Mouse (Mus musculus) thymus, postnatal 14 days (tissue): ENCODE results near the gene Rps28.
"Not testable (repeated sequence)": the region's sequence is repeated elsewhere in the genome, so short reads cannot be mapped to it uniquely, and the experiment has no call there.

Source experiments
- DNase-seq: peaks from one replicate; pipeline ENCODE4 v3.0.0; 2021

Gene Rps28

GRCm38 (mm10) chr17:33824084-33824996 lies at the start of gene Rps28, which contains the start of gene Ndufa7:
Gene Rps28 (minus strand): TSS chr17:33824562.
Gene Ndufa7 (plus strand): TSS chr17:33824572.
- peak; percentile 98 for DNase-seq

DNA sequence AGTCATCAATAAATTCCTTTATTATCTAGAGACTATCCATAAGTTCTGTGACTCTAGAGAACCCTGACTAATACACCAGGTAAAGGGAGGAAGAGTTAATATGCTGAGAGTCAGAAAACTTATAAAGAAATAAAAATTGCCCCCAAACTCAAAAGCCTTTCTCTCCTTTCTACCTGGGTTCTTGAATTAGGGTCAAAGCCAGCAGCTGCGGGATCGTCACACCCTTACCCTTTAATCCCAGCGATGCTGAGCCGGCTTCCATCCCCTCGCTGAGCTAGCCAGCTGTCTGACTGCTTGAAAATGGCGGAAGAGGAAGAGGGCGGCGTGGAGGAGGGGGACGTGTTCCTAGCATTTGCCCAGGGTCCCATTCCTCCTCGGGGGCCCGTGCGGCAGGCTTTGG lies 49.2 kb upstream of the Rps28 start, which contains the start of gene Gm7029:
Gm7029 (plus strand) TSS at position 301 of the 400 bp plus-strand sequence.
- not testable (repeated sequence) for DNase-seq

DNA sequence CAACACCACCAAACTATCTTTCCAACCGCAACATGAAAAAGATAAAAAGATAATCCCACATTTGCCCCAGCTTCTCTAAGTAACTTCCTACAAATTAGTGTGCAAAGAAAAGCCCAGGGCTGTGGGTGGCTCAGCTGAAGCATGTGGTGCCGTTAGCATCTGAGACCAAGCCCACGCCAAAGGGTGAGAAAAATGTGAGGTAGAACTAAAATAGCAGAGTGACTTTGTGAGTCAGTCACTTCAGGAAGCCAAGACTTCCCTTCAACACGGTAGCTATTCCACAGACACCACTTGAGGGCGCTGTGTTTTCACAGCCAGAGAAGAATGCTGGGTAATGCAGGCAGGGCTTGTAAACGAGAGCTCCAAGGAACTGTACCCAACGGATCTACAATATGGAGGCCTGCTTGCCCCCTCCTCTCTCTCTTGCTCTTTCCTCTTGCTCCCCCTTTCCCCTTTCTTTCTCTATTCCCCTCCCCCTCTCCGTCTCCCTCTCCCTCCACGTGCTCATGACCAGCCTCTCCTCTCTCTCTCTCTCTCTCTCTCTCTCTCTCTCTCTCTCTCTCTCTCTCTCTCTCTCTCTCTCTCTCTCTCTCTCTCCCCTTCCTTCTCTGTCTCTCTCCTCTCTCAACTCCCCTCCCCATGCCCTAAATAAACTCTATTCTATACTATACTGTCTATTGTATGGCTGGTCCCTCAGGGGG lies 41.1 kb upstream of the Rps28 start:
- peak; percentile 68 for DNase-seq

DNA sequence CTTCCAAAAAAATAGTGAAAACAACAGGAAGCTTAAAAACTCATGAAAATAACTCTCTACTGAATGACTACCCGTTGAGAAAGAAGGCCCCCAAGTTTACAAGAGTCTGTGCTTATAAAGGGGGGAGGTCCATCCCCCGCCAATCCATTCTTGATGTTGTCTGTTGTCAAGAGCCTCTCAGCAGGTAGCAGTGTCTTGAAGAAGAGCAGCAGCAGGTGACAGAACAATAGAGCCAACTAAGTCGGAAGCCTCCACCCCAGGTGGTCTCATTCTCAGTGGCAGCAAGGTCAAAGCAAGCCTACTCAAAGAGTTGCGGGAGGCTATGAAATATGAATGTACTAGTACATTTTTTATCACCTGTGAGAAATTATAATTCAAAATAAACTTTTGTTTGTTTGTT lies 33.5 kb upstream of the Rps28 start:
- no peak for DNase-seq

- DNase-seq: no peak
These were observed 27.0 kb upstream of the Rps28 start for GRCm38 (mm10) chr17:33851331-33851730.

DNA sequence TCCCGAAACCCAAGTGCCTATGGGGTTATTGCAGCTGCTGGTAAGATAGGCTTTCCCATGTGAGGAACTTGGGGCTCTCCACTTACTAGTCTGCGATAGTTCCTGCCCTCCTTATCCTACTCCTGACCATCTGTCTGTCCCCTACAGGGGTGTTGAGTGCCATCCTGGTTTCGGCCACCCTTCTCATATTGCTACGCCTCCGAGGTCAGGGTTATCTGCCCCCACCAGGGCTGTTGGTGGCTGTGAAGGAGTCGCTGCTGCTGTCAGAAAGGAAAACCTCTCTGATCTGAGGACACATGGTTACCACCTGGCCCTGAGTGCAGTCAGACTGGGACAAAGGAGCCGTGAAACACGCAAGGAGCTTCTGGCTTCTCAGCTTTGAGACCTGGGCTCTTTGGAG lies 23.8 kb upstream of the Rps28 start:
- DNase-seq: no peak

GRCm38 (mm10) chr17:33844196-33844595 lies 19.8 kb upstream of the Rps28 start:
- no peak for DNase-seq

DNA sequence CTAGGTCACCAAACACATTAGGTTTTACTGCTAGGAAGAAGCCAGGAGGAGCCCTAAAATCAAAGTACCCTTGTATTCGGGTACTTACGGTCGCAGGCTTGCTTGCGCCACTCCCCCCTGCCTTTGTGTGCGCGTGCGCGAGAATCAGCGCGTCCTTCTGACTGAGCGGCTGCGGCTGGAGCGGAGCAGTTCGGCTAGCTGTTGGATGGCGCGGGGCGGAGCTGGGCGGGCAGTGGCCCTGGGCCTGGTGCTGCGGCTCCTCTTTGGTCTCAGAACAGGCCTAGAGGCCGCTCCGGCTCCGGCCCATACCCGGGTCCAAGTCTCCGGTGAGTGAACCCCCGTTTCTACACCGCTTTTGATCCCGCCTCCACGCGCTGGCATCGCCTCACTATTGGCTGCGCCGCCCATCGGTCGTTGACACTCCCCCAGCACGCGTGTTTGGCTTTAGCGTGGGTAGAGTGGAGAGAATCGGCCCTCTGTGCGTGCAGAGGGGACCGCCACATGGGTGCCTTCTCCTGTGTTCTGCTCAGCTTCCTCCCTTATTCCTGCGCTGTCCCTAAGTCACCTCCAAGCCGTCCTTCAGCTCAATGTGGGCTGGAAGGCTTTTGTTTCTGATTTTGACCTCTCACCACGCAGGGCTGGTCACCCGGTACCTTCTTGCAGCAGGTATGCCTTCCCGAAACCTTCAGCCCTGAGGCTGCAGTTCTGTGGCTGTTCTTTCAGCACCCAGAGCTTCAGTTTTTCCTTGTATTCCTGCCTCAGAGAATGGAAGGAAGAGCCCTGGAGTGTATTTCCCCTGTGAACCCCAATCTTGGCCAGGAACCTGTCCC lies 18.8 kb upstream of the Rps28 start, which contains the start of gene Cd320:
Cd320 (plus strand) TSS at position 126 of the 830 bp plus-strand sequence.
- peak; percentile 91 for DNase-seq

GRCm38 (mm10) chr17:33829561-33829960 lies 5.2 kb upstream of the Rps28 start:
- DNase-seq: no peak

GRCm38 (mm10) chr17:33828892-33829291 lies 4.5 kb upstream of the Rps28 start:
- DNase-seq: no peak

- peak; percentile 73 for DNase-seq
These were observed 2.5 kb upstream of the Rps28 start for GRCm38 (mm10) chr17:33826850-33827249.

- DNase-seq: no peak
These were observed 1.1 kb upstream of the Rps28 start for GRCm38 (mm10) chr17:33825462-33825861.

DNA sequence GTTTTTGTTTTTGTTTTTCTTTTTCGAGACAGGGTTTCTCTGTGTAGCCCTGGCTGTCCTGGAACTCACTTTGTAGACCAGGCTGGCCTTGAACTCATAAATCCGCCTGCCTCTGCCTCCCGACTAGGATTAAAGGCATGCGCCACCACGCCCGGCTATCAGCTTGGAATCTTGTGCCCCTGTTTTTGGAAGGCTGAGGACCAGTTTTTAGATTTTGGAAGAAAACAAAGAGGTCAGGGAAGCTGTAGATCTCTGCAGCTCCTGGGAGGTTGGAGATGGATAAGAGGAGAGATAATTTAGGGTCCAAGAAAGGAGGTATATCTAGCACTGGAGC lies 602 bp upstream of the Rps28 start:
- DNase-seq: not testable (repeated sequence)

GRCm38 (mm10) chr17:33823171-33823570 lies 1.2 kb downstream of the Rps28 start:
- not testable (repeated sequence) for DNase-seq

DNA sequence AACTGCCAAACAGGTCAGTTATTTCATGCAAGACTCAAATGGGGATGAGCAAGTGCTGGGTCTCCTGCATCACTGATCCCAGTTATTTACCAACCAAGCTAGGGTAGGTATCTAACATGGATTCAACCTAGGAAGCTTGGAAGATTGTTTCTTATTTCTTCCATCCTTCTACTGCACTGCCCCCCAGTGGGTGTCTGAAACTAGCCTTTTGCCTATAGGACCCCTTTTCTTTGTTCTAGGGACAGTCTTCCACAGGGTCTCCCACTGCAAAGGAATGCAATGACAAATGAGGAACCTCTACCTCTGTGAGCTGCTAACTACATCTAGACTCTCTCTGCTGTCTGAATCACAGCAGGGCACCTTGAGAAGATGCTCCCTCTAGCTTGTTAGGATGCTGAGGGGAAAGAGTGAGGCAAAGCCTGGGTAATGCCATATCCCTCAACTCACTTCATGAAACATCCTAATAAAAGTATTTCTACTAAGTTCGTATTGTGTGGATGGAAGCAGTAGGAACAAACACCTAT lies 1.9 kb downstream of the Rps28 start:
- no peak for DNase-seq

- DNase-seq: no peak
These were observed 6.3 kb downstream of the Rps28 start for GRCm38 (mm10) chr17:33817969-33818643.

GRCm38 (mm10) chr17:33817184-33817968 lies 7.0 kb downstream of the Rps28 start:
- DNase-seq: peak; percentile 88

- DNase-seq: no peak
These were observed 7.8 kb downstream of the Rps28 start for GRCm38 (mm10) chr17:33816612-33817011.

DNA sequence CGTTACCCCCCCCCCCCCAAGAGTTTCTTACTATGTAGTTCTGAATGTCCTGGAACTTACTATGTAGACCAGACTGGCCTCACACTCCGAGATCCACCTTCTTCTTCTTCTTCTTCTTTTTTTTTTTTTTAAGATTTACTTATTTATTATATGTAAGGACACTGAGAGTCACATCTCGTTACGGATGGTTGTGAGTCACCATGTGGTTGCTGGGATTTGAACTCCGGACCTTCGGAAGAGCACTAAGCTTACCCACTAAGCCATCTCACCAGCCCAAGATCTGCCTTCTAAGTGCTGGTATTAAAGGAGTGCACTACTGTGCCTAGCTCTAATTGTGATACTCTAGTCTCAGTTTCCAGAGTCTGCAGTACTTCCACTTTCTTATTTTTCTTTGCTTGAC lies 9.0 kb downstream of the Rps28 start:
- no peak for DNase-seq

DNA sequence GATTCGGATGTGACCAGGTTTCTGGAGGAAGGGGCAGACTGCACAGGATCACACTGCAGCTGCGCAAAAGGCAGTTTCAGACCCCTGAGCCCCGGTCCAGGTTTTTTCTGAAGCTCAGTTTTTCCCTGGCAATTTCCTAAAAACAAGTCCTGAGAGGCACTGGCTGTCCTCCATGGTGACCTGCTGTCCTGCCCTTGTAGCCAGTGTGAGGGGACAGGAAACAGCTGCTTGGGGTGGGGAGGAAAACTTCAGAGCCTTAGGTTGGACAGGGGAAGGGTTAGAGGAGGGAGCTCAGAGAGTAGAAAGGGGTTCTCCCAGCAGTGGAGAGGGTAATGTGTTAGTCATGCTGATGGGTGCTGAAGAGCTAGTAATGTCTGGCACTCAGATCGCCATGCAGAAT lies 11.4 kb downstream of the Rps28 start:
- no peak for DNase-seq

- no peak for DNase-seq
These were observed 11.9 kb downstream of the Rps28 start for GRCm38 (mm10) chr17:33812475-33812874.
